Mouse (Mus musculus): ENCODE data around the gene Plcb4.
A peak's percentile ranks its signal among the peaks of the same experiment; 100 is the strongest.
"Not testable (repeated sequence)": the region's sequence is repeated elsewhere in the genome, so short reads cannot be mapped to it uniquely, and the experiment has no call there.

Gene Plcb4

GRCm38 (mm10) chr2:135673649-135674048, 14.8 kb downstream of the Plcb4 start:
- DNase-seq (ENCODE audit: low spot score) = no peak

GRCm38 (mm10) chr2:135675284-135675683, 16.5 kb downstream of the Plcb4 start:
- no peak for DNase-seq (ENCODE audit: low spot score)

GRCm38 (mm10) chr2:135676978-135677501, 18.2 kb downstream of the Plcb4 start:
- DNase-seq (ENCODE audit: low spot score) = no peak

- DNase-seq (ENCODE audit: low spot score) = no peak
Measured at GRCm38 (mm10) chr2:135677601-135678000, 18.8 kb downstream of the Plcb4 start.

GRCm38 (mm10) chr2:135680001-135680400, 21.2 kb downstream of the Plcb4 start:
- DNase-seq (ENCODE audit: low spot score) = peak; percentile 57

GRCm38 (mm10) chr2:135680406-135681134, 21.8 kb downstream of the Plcb4 start:
- DNase-seq (ENCODE audit: low spot score) = peak; percentile 5

GRCm38 (mm10) chr2:135683684-135684440, 25.1 kb downstream of the Plcb4 start:
- no peak for DNase-seq (ENCODE audit: low spot score)

GRCm38 (mm10) chr2:135686692-135687091, 27.9 kb downstream of the Plcb4 start:
- no peak for DNase-seq (ENCODE audit: low spot score)

GRCm38 (mm10) chr2:135687585-135687984, 28.8 kb downstream of the Plcb4 start:
- DNase-seq (ENCODE audit: low spot score) = no peak

GRCm38 (mm10) chr2:135692568-135693488, 34.0 kb downstream of the Plcb4 start:
- DNase-seq (ENCODE audit: low spot score) = peak; percentile 41

- no peak for DNase-seq (ENCODE audit: low spot score)
Measured at GRCm38 (mm10) chr2:135700686-135701413, 42.0 kb downstream of the Plcb4 start.

GRCm38 (mm10) chr2:135704673-135705072, 45.9 kb downstream of the Plcb4 start:
- DNase-seq (ENCODE audit: low spot score) = no peak

- no peak for DNase-seq (ENCODE audit: low spot score)
Measured at GRCm38 (mm10) chr2:135707305-135707704, 48.5 kb downstream of the Plcb4 start.

- no peak for DNase-seq (ENCODE audit: low spot score)
Measured at GRCm38 (mm10) chr2:135708386-135708785, 49.6 kb downstream of the Plcb4 start.

- no peak for DNase-seq (ENCODE audit: low spot score)
Measured at GRCm38 (mm10) chr2:135708796-135709195, 50.0 kb downstream of the Plcb4 start.

- not testable (repeated sequence) for DNase-seq (ENCODE audit: low spot score)
Measured at GRCm38 (mm10) chr2:135709736-135710135, 50.9 kb downstream of the Plcb4 start.

GRCm38 (mm10) chr2:135711049-135711924, 52.5 kb downstream of the Plcb4 start:
- DNase-seq (ENCODE audit: low spot score) = no peak

- peak; percentile 93 for DNase-seq (ENCODE audit: low spot score)
Measured at GRCm38 (mm10) chr2:135711925-135712288, 53.1 kb downstream of the Plcb4 start.

GRCm38 (mm10) chr2:135712331-135712730, 53.5 kb downstream of the Plcb4 start:
- no peak for DNase-seq (ENCODE audit: low spot score)

GRCm38 (mm10) chr2:135712921-135713320, 54.1 kb downstream of the Plcb4 start:
- no peak for DNase-seq (ENCODE audit: low spot score)
